Mouse (Mus musculus): ENCODE data around the gene Cyp2u1. TPM values are rescaled to one million over a fixed set of nuclear protein-coding genes. Genes with fewer than 3 reads are reported as not detected.

Gene Cyp2u1
- polyA plus RNA-seq, 1 experiment from 2014 or later, result 8.1 TPM

- Histone ChIP-seq H3K27ac (no peak overlapping the region), H3K4me3 (no peak overlapping the region), H3K4me1 (peaks cover 6% of the 10 kb centered on the region), H3K4me2 (no peak overlapping the region), H3K27me3 (replicated peaks) (no peaks in the 10 kb centered on the region), H3K36me3 (replicated peaks) (no peaks in the 10 kb centered on the region), H3K9ac (no peak overlapping the region), H3K9me3 (no peaks in the 10 kb centered on the region)
- 87% methylated on average over 3 of the region's 3 CpGs for WGBS
- no peak for ATAC-seq (replicated peaks)
Measured at GRCm38 (mm10) chr3:131266366-131267050, 36.5 kb downstream of the Cyp2u1 start.

GRCm38 (mm10) chr3:131265516-131265915, 37.5 kb downstream of the Cyp2u1 start:
- Histone ChIP-seq H3K9ac (no peak overlapping the region), H3K4me1 (no peaks in the 10 kb centered on the region), H3K27me3 (replicated peaks) (no peaks in the 10 kb centered on the region), H3K9me3 (no peaks in the 10 kb centered on the region; the same call in 1 of the 2 replicates), H3K4me3 (no peak overlapping the region), H3K27ac (no peak overlapping the region), H3K4me2 (no peak overlapping the region), H3K36me3 (replicated peaks) (no peaks in the 10 kb centered on the region)
- 89% methylated on average over 8 of the region's 8 CpGs for WGBS
- ATAC-seq (replicated peaks), result no peak

GRCm38 (mm10) chr3:131263766-131264486, 39.1 kb downstream of the Cyp2u1 start:
- Histone ChIP-seq H3K27me3 (replicated peaks) (no peaks in the 10 kb centered on the region), H3K27ac (no peak overlapping the region), H3K9ac (no peak overlapping the region), H3K4me2 (no peak overlapping the region), H3K9me3 (no peaks in the 10 kb centered on the region; the same call in 1 of the 2 replicates), H3K4me1 (no peaks in the 10 kb centered on the region), H3K36me3 (replicated peaks) (no peaks in the 10 kb centered on the region), H3K4me3 (no peak overlapping the region)
- WGBS, result 71% methylated on average over 15 of the region's 15 CpGs
- ATAC-seq (replicated peaks), result no peak

GRCm38 (mm10) chr3:131260418-131260817, 42.6 kb downstream of the Cyp2u1 start:
- no peaks in the 10 kb centered on the region; the same call in 1 of the 2 replicates for H3K9me3 ChIP-seq
- H3K4me1 ChIP-seq, result no peaks in the 10 kb centered on the region
- H3K9ac ChIP-seq, result no peak overlapping the region
- ATAC-seq (replicated peaks), result no peak
- no peak overlapping the region for H3K27ac ChIP-seq
- H3K27me3 ChIP-seq (replicated peaks), result no peaks in the 10 kb centered on the region
- WGBS, result 95% methylated on average over 6 of the region's 6 CpGs
- no peak overlapping the region for H3K4me3 ChIP-seq
- H3K36me3 ChIP-seq (replicated peaks), result no peaks in the 10 kb centered on the region
- H3K4me2 ChIP-seq, result no peak overlapping the region

GRCm38 (mm10) chr3:131259392-131259965, 43.5 kb downstream of the Cyp2u1 start:
- WGBS, result 91% methylated on average over 9 of the region's 9 CpGs
- no peak for ATAC-seq (replicated peaks)
- Histone ChIP-seq H3K4me1 (no peaks in the 10 kb centered on the region), H3K4me2 (no peak overlapping the region), H3K9ac (no peak overlapping the region), H3K27me3 (replicated peaks) (no peaks in the 10 kb centered on the region), H3K4me3 (no peak overlapping the region), H3K36me3 (replicated peaks) (no peaks in the 10 kb centered on the region), H3K27ac (no peak overlapping the region), H3K9me3 (no peaks in the 10 kb centered on the region; the same call in 1 of the 2 replicates)

GRCm38 (mm10) chr3:131258921-131259320, 44.1 kb downstream of the Cyp2u1 start:
- H3K9me3 ChIP-seq, result no peaks in the 10 kb centered on the region; the same call in 1 of the 2 replicates
- ATAC-seq (replicated peaks), result no peak
- WGBS, result 91% methylated on average over 3 of the region's 3 CpGs
- H3K4me3 ChIP-seq, result no peak overlapping the region
- H3K9ac ChIP-seq, result no peak overlapping the region
- H3K4me1 ChIP-seq, result no peaks in the 10 kb centered on the region
- H3K4me2 ChIP-seq, result no peak overlapping the region
- no peaks in the 10 kb centered on the region for H3K36me3 ChIP-seq (replicated peaks)
- H3K27ac ChIP-seq, result no peak overlapping the region
- no peaks in the 10 kb centered on the region for H3K27me3 ChIP-seq (replicated peaks)

- no peak overlapping the region for H3K4me2 ChIP-seq
- no peaks in the 10 kb centered on the region for H3K27me3 ChIP-seq (replicated peaks)
- no peak overlapping the region for H3K4me3 ChIP-seq
- no peak overlapping the region for H3K9ac ChIP-seq
- H3K27ac ChIP-seq, result no peak overlapping the region
- 95% methylated on average over 3 of the region's 3 CpGs for WGBS
- no peak for ATAC-seq (replicated peaks)
- no peaks in the 10 kb centered on the region for H3K36me3 ChIP-seq (replicated peaks)
- no peaks in the 10 kb centered on the region for H3K4me1 ChIP-seq
- H3K9me3 ChIP-seq, result no peaks in the 10 kb centered on the region
Measured at GRCm38 (mm10) chr3:131255399-131255981, 47.5 kb downstream of the Cyp2u1 start.

- no peaks in the 10 kb centered on the region for H3K9me3 ChIP-seq
- WGBS, result 95% methylated on average over 4 of the region's 4 CpGs
- no peak overlapping the region for H3K9ac ChIP-seq
- no peaks in the 10 kb centered on the region for H3K36me3 ChIP-seq (replicated peaks)
- H3K4me3 ChIP-seq, result no peak overlapping the region
- no peak for ATAC-seq (replicated peaks)
- H3K4me1 ChIP-seq, result no peaks in the 10 kb centered on the region
- H3K4me2 ChIP-seq, result no peak overlapping the region
- H3K27me3 ChIP-seq (replicated peaks), result no peaks in the 10 kb centered on the region
- H3K27ac ChIP-seq, result no peak overlapping the region
Measured at GRCm38 (mm10) chr3:131254991-131255390, 48.0 kb downstream of the Cyp2u1 start.

GRCm38 (mm10) chr3:131251601-131252000, 51.4 kb downstream of the Cyp2u1 start:
- ATAC-seq (replicated peaks), result no peak
- WGBS, result 89% methylated on average over 7 of the region's 7 CpGs
- Histone ChIP-seq H3K4me1 (no peaks in the 10 kb centered on the region), H3K9ac (no peak overlapping the region), H3K36me3 (replicated peaks) (no peaks in the 10 kb centered on the region), H3K9me3 (no peaks in the 10 kb centered on the region), H3K27me3 (replicated peaks) (no peaks in the 10 kb centered on the region), H3K4me2 (no peak overlapping the region), H3K4me3 (no peak overlapping the region), H3K27ac (no peak overlapping the region)

GRCm38 (mm10) chr3:131250978-131251377, 52.0 kb downstream of the Cyp2u1 start:
- H3K27me3 ChIP-seq (replicated peaks), result no peaks in the 10 kb centered on the region
- H3K9me3 ChIP-seq, result no peaks in the 10 kb centered on the region
- H3K36me3 ChIP-seq (replicated peaks), result no peaks in the 10 kb centered on the region
- no peak overlapping the region for H3K27ac ChIP-seq
- ATAC-seq (replicated peaks), result no peak
- no peak overlapping the region for H3K4me2 ChIP-seq
- no peak overlapping the region for H3K4me3 ChIP-seq
- H3K9ac ChIP-seq, result no peak overlapping the region
- WGBS, result 94% methylated on average over 13 of the region's 13 CpGs
- H3K4me1 ChIP-seq, result no peaks in the 10 kb centered on the region

GRCm38 (mm10) chr3:131250283-131250682, 52.7 kb downstream of the Cyp2u1 start:
- Histone ChIP-seq H3K4me1 (no peaks in the 10 kb centered on the region), H3K9ac (no peak overlapping the region), H3K27me3 (replicated peaks) (no peaks in the 10 kb centered on the region), H3K4me3 (no peak overlapping the region), H3K4me2 (no peak overlapping the region), H3K9me3 (no peaks in the 10 kb centered on the region), H3K27ac (no peak overlapping the region), H3K36me3 (replicated peaks) (no peaks in the 10 kb centered on the region)
- ATAC-seq (replicated peaks), result no peak
- 96% methylated on average over 2 of the region's 2 CpGs for whole genome bisulfite sequencing

GRCm38 (mm10) chr3:131248444-131248843, 54.6 kb downstream of the Cyp2u1 start:
- no peak overlapping the region for H3K4me2 ChIP-seq
- no peaks in the 10 kb centered on the region for H3K9me3 ChIP-seq
- no peak overlapping the region for H3K4me3 ChIP-seq
- no peak for ATAC-seq (replicated peaks)
- no peak overlapping the region for H3K27ac ChIP-seq
- no peak overlapping the region for H3K9ac ChIP-seq
- H3K27me3 ChIP-seq (replicated peaks), result no peaks in the 10 kb centered on the region
- H3K4me1 ChIP-seq, result no peaks in the 10 kb centered on the region
- H3K36me3 ChIP-seq (replicated peaks), result no peaks in the 10 kb centered on the region
- WGBS, result 92% methylated on average over 10 of the region's 10 CpGs
